Mouse (Mus musculus) lung, postnatal 10 days (tissue): Measurements from ENCODE around the gene Prok2.

Source experiments
- DNase-seq: peaks from one replicate; pipeline ENCODE4 v3.0.0; 2021

Gene Prok2

GRCm38 (mm10) chr6:99692206-99692915, 33.8 kb downstream of the Prok2 start, which contains the start of gene Gpr27:
Gene Gpr27 (plus strand): TSS chr6:99692679.
- DNase-seq = peak; percentile 28

GRCm38 (mm10) chr6:99691666-99692205, 34.5 kb downstream of the Prok2 start:
- no peak for DNase-seq

GRCm38 (mm10) chr6:99688513-99688912, 37.7 kb downstream of the Prok2 start:
- no peak for DNase-seq

- DNase-seq = no peak
Measured at GRCm38 (mm10) chr6:99684899-99685298, 41.3 kb downstream of the Prok2 start.

GRCm38 (mm10) chr6:99683974-99684373, 42.2 kb downstream of the Prok2 start:
- no peak for DNase-seq

- peak; percentile 31 for DNase-seq
Measured at GRCm38 (mm10) chr6:99678108-99678507, 48.1 kb downstream of the Prok2 start.

GRCm38 (mm10) chr6:99677325-99677724, 48.9 kb downstream of the Prok2 start:
- no peak for DNase-seq

GRCm38 (mm10) chr6:99674482-99674881, 51.7 kb downstream of the Prok2 start:
- no peak for DNase-seq

GRCm38 (mm10) chr6:99671768-99672167, 54.4 kb downstream of the Prok2 start:
- DNase-seq = peak; percentile 14

- DNase-seq = peak; percentile 79
Measured at GRCm38 (mm10) chr6:99670481-99671119, 55.6 kb downstream of the Prok2 start.

GRCm38 (mm10) chr6:99669481-99670325, 56.5 kb downstream of the Prok2 start:
- DNase-seq = no peak

GRCm38 (mm10) chr6:99667290-99667689, 58.9 kb downstream of the Prok2 start:
- DNase-seq = peak; percentile 18

GRCm38 (mm10) chr6:99666318-99667171, 59.6 kb downstream of the Prok2 start, which contains the start of the genes Eif4e3 and Gm20696:
Gene Eif4e3 (minus strand): TSS chr6:99666771.
Gene Gm20696 (minus strand): TSS chr6:99666797.
- peak; percentile 74 for DNase-seq

GRCm38 (mm10) chr6:99665457-99666317, 60.5 kb downstream of the Prok2 start:
- no peak for DNase-seq

- DNase-seq = no peak
Measured at GRCm38 (mm10) chr6:99663232-99663631, 63.0 kb downstream of the Prok2 start.
